Mouse (Mus musculus): ENCODE data around the gene Adck2. TPM values are rescaled to one million over a fixed set of nuclear protein-coding genes. Genes with fewer than 3 reads are reported as not detected.

Adck2 gene
- polyA plus RNA-seq, 1 experiment, result 5.5 TPM

DNA sequence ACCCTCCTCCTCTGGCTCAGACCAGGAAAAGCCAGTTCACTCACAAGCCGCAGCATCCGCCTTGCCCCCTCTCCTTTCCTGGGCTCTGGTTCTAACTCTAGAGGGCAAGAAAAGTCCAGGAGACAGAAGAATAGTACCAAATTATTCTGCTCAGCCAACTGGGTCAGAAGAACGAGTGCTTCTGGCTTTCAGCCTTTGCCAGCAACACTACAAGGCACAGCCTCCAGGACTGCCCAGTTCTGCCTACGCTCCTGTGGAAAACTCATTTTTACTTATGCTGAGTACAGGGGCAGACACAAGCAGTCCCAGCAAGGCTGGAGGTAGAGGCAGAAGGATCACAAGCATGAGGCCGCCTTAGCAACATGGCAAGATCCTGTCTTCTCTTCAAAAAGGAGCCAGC, 25.6 kb upstream of the Adck2 start:
- Histone ChIP-seq H3K27ac (ENCODE audit: control insufficient read depth, insufficient read depth, low read depth, low read length) (no peak overlapping the region), H3K4me3 (ENCODE audit: control insufficient read depth, low read depth, low read length) (no peak overlapping the region), H3K36me3 (ENCODE audit: control insufficient read depth, insufficient read depth, low read length) (no peaks in the 10 kb centered on the region), H3K4me1 (ENCODE audit: control insufficient read depth, insufficient read depth, low read length) (0 out of 2 replicates have a peak, but pooled peaks cover 3% of the 10 kb centered on the region), H3K27me3 (ENCODE audit: control insufficient read depth, insufficient read depth, low read length) (no peaks in the 10 kb centered on the region)
- TF ChIP-seq CTCF (IDR thresholded peaks at IDR 0.05; ENCODE audit: control insufficient read depth, insufficient read depth, insufficient replicate concordance, low read depth, low read length), result no peak
- no peak for TF ChIP-seq POLR2A (IDR thresholded peaks at IDR 0.05; ENCODE audit: control insufficient read depth, low read depth, low read length)

DNA sequence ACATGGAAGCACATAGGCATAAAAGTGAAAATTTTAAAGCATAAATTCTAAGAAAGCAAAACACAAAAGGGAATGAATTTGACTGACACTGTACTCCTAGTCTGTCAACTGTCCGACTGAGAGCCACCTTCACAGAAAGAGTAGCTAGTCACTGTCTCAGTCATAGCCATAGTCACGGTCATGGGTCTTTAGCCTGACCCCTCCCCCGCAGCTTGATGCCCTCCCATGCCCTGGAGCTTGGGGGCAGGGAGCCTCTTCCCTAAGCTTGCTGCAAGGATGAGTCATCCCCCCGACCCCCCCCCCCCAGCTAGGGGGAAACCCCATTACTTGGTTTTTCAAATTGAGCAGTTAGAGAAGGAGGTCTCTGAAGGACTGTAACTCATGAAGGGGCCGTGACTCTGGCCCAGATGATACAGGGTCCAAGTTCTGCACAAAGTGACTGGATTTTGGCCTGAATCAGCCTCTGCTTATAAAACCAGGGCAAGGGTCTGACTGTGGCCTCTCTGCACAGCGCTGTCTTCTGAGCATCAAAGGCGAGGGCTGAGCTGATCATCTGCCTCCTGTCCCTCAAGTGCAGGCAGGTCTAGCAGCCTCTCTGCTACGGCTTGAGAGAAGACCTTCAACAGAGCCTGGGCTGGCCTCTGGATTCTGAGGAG, 21.6 kb upstream of the Adck2 start:
- no peak overlapping the region for H3K27ac ChIP-seq (ENCODE audit: control insufficient read depth, insufficient read depth, low read depth, low read length)
- no peaks in the 10 kb centered on the region for H3K27me3 ChIP-seq (ENCODE audit: control insufficient read depth, insufficient read depth, low read length)
- no peaks in the 10 kb centered on the region for H3K36me3 ChIP-seq (ENCODE audit: control insufficient read depth, insufficient read depth, low read length)
- no peak overlapping the region for H3K4me3 ChIP-seq (ENCODE audit: control insufficient read depth, low read depth, low read length)
- peaks cover 4% of the 10 kb centered on the region for H3K4me1 ChIP-seq (ENCODE audit: control insufficient read depth, insufficient read depth, low read length)
- TF ChIP-seq CTCF (IDR thresholded peaks at IDR 0.05; ENCODE audit: control insufficient read depth, insufficient read depth, insufficient replicate concordance, low read depth, low read length) (no peak), POLR2A (IDR thresholded peaks at IDR 0.05; ENCODE audit: control insufficient read depth, low read depth, low read length) (no peak)

DNA sequence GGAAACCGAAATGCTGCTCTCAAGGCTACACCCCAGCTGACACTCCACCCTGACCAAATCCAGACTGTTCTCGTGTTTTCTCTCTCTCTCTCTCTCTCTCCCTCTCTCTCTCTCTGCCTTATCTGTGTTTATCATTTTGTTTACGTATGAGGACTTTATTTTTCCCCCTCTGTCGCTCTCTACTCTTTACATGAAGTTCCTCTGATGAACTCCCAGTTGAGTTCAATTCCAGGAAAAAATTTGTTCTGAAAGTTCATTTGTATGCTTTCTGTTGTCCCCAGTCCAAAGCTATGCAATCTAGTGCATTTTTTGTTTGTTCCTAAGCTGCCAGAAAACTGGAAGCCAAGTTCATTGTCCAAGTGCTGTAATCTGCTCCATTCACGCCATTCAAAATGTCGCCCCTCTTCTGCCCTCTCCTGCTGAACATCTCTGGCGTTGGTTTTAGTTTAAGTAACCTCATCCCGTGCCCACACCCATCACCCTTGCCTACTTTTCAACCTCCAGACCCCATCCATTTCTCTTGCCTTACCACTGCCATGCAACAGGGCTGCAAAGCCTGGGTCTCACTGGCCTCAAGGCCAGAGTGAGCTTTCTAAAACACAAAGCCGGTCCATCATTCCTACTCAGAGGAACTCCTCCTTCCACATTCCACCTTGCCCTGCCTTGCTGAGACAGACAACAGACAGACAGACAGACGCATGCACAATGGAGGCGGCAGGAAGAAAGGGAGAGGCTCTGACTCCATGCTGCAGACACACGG, 18.6 kb upstream of the Adck2 start:
- H3K36me3 ChIP-seq (ENCODE audit: control insufficient read depth, insufficient read depth, low read length), result no peaks in the 10 kb centered on the region
- H3K27ac ChIP-seq (ENCODE audit: control insufficient read depth, insufficient read depth, low read depth, low read length), result no peak overlapping the region
- H3K27me3 ChIP-seq (ENCODE audit: control insufficient read depth, insufficient read depth, low read length), result no peaks in the 10 kb centered on the region
- no peak overlapping the region for H3K4me3 ChIP-seq (ENCODE audit: control insufficient read depth, low read depth, low read length)
- peaks cover 12% of the 10 kb centered on the region for H3K4me1 ChIP-seq (ENCODE audit: control insufficient read depth, insufficient read depth, low read length)
- TF ChIP-seq CTCF (IDR thresholded peaks at IDR 0.05; ENCODE audit: control insufficient read depth, insufficient read depth, insufficient replicate concordance, low read depth, low read length) (no peak), POLR2A (IDR thresholded peaks at IDR 0.05; ENCODE audit: control insufficient read depth, low read depth, low read length) (no peak)

DNA sequence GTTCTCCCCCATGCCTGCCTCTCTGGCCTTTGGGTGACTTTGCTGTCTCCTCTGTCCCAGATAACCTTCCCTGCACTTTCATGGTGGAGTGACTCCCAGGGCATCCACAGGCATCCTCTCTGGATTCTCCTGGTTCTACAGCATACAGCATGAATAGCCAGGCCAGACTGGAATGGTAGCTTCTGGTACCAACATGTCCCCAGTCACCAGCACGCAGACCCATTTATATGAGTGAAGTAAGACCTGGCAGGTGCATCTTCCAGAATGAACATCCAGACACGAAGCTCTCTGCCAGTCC, 18.1 kb upstream of the Adck2 start:
- Histone ChIP-seq H3K4me1 (ENCODE audit: control insufficient read depth, insufficient read depth, low read length) (peaks cover 12% of the 10 kb centered on the region), H3K4me3 (ENCODE audit: control insufficient read depth, low read depth, low read length) (no peak overlapping the region), H3K36me3 (ENCODE audit: control insufficient read depth, insufficient read depth, low read length) (no peaks in the 10 kb centered on the region), H3K27me3 (ENCODE audit: control insufficient read depth, insufficient read depth, low read length) (no peaks in the 10 kb centered on the region), H3K27ac (ENCODE audit: control insufficient read depth, insufficient read depth, low read depth, low read length) (no peak overlapping the region)
- TF ChIP-seq CTCF (IDR thresholded peaks at IDR 0.05; ENCODE audit: control insufficient read depth, insufficient read depth, insufficient replicate concordance, low read depth, low read length), result no peak

DNA sequence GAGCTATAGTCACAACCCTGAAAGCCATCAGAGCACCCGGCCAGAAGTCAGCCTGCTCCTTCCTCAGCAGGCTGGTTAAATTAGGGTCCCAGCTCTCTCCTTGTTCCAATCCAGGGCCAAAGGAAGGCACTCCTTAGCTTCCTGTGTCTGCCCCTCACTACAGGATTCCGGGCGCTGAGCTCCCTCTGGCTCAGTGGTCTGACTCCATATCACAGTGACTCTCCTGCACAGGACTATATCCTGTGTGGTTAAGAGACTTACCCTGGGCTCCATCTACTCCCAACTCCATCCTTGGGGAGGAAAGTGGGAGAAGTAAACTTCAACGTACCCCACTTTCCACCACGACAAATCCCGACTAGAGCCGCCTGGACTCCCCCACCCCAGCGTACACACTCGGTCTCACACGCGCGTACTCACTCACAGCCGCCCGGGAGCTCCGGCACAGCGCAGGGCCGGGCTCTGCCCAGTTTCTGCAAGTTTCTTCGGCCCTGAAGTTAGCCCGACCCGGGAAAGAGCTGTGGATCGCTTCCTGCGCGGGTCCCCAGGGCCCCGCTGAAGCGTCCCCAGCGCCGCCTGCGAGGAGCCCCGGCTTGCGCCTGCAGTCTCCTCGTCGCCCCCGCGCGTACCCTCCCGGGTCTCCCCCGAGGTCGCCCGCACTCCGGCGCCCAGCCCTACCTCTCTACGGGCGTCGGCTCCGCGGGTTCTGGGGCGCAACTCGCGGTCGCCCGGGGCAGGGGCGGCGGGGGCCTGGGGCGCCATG, 16.6 kb upstream of the Adck2 start:
- peak overlapping the region; percentile 93 for H3K4me3 ChIP-seq (ENCODE audit: control insufficient read depth, low read depth, low read length)
- H3K36me3 ChIP-seq (ENCODE audit: control insufficient read depth, insufficient read depth, low read length), result no peaks in the 10 kb centered on the region
- TF ChIP-seq CTCF (IDR thresholded peaks at IDR 0.05; ENCODE audit: control insufficient read depth, insufficient read depth, insufficient replicate concordance, low read depth, low read length) (no peak), POLR2A (IDR thresholded peaks at IDR 0.05; ENCODE audit: control insufficient read depth, low read depth, low read length) (no peak)
- H3K27ac ChIP-seq (ENCODE audit: control insufficient read depth, insufficient read depth, low read depth, low read length), result no peak overlapping the region; the same call in 1 of the 2 replicates
- no peaks in the 10 kb centered on the region for H3K27me3 ChIP-seq (ENCODE audit: control insufficient read depth, insufficient read depth, low read length)
- H3K4me1 ChIP-seq (ENCODE audit: control insufficient read depth, insufficient read depth, low read length), result peaks cover 12% of the 10 kb centered on the region

DNA sequence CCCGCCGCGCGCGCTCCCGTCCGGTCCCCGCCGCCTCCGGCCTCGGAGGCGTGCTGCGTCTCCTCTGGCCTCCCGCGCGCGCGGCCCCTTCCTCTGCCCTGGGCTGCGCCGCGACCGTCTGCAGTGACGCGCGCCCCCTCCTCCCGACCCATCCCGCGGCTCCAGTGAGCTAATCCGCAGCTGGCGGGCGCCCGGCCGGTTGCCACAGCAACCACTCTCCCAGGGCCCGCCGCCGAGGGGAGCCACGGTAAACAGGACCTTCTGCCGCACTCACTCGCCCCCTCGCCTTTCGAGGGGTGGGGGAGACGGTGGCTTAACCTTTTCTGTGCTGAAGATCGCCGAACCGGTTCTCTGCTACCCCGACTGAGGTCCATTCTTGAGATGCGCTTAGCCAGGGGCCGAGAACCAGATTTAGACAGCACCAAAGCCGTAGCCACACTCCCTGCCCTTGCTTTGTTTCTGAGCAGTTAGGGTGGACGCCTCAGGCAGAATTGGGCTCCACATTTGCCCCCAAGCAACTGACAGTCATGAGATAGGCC, 15.9 kb upstream of the Adck2 start, which contains the start of gene Dennd2a:
TSS of gene Dennd2a (minus strand) at position 145 of the 539 bp plus-strand sequence.
- Histone ChIP-seq H3K36me3 (ENCODE audit: control insufficient read depth, insufficient read depth, low read length) (no peaks in the 10 kb centered on the region), H3K4me1 (ENCODE audit: control insufficient read depth, insufficient read depth, low read length) (peaks cover 12% of the 10 kb centered on the region), H3K27me3 (ENCODE audit: control insufficient read depth, insufficient read depth, low read length) (no peaks in the 10 kb centered on the region), H3K4me3 (ENCODE audit: control insufficient read depth, low read depth, low read length) (peak within 1 kb of the TSS; percentile 93), H3K27ac (ENCODE audit: control insufficient read depth, insufficient read depth, low read depth, low read length) (peak within 1 kb of the TSS; percentile 79)
- peak; percentile 62 for TF ChIP-seq POLR2A (IDR thresholded peaks at IDR 0.05; ENCODE audit: control insufficient read depth, low read depth, low read length)
- no peak for TF ChIP-seq CTCF (IDR thresholded peaks at IDR 0.05; ENCODE audit: control insufficient read depth, insufficient read depth, insufficient replicate concordance, low read depth, low read length)
